Mouse (Mus musculus) lung, postnatal 10 days (tissue): ENCODE measurements around the gene Mapk1ip1l.
A peak's percentile ranks its signal among the peaks of the same experiment; 100 is the strongest.

Experiments used
- DNase-seq: peaks from one replicate; pipeline ENCODE4 v3.0.0; 2021

Mapk1ip1l gene

GRCm38 (mm10) chr14:47364742-47365449 is 66.8 kb downstream of the Mapk1ip1l start:
- DNase-seq: peak; percentile 46

DNA sequence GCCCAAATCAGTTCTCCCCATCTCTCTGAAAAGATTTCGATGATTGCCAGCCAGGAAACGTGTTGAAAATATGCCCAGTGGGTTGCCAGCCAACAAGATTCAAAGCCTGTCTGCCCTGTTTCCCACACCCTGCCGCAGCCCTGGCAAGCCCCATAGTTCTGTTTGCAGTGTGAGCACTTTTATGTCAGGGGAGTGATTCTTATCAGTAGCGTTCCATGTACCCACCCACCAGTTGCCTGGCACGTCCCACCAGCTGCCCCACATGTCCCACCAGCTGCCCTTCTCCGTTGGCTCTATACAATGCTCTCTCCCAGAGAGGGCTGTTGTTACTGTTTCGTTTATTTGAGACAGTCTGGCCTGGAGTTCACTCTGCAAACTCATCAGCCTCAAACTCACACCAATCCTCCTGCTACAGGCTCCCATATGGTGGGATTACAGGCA is 68.8 kb downstream of the Mapk1ip1l start:
- peak; percentile 53 for DNase-seq

- peak; percentile 46 for DNase-seq
Observed at GRCm38 (mm10) chr14:47367461-47367860, 69.4 kb downstream of the Mapk1ip1l start, which contains the start of gene Lgals3. Gene Lgals3 (plus strand): TSS chr14:47367751.

GRCm38 (mm10) chr14:47369741-47370140 is 71.7 kb downstream of the Mapk1ip1l start:
- no peak for DNase-seq

DNA sequence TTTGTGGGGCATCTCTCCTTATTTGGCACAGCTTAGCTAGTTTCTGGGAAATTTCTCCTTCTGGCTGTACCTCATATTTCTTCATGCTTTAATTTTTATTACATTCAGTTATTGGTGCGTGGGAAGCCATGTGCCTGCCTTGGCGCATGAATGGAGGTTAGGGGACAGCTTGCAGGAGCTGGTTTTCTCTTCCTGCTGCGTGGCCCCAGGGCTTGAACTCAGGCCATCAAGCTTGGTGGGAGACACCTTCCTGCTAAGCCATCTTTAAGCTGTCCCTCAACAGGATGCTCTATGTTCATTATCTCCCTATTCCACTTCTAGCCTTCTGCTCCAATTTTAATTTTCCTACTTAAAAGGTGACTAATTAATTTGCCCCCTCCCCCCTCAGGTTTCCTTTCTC is 72.7 kb downstream of the Mapk1ip1l start:
- DNase-seq: no peak

DNA sequence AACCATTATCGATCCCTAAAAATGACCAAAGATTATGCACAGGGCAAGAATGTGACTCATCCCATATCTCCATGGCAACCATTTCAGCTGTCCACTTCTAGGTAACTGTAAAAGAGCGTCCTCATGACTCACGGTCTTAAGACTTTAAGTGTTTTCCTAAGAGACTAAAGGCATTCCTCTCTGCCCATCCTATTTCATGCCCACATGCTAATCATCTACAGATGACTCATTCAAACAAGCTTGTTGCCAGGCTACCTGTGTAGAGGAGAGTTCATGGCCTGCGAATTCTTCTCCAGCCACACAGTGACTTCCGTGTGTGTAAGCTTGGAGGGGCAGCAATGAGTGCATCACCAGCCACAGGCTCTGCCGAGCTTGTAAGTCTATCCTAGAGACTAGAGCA is 73.6 kb downstream of the Mapk1ip1l start:
- peak; percentile 44 for DNase-seq
